In genomic region chr13:69220425-69220824, GRCm38 (mm10) we compare ENCODE assay signal across 20 mouse cellular contexts.
A peak's percentile ranks its signal among the peaks of the same experiment; 100 is the strongest.
DNase-seq lines count a peak whose midpoint lies in the region; ATAC-seq and TF ChIP-seq lines count a peak whose summit lies in the region.
"Had no signal": no experiment of that assay in that cellular context is flagged by ENCODE, and none has a peak within 500 bp of the region (broad histone marks: within the 10 kb centered on the region; RNA-seq: fewer than 3 reads in every experiment).

No protein-coding gene starts in this region.

- peak; percentile 68 for DNase-seq in kidney, postnatal 0 days (ENCODE audit: low spot score)
- DNase-seq in kidney, postnatal 25 days: no peak
- DNase-seq in ES-CJ7 (ENCODE audit: low read depth, low spot score): peak; percentile 28
- DNase-seq in adipocyte (ENCODE audit: low spot score): peak; percentile 3
- DNase-seq in limb, embryonic 10.5 days (ENCODE audit: low spot score): peak; percentile 34
- DNase-seq in thymus, postnatal 25 days: no peak
- no peak for DNase-seq in gastrocnemius, postnatal 36 days
- no peak for DNase-seq in layer of hippocampus, adult 18-20 months (ENCODE audit: low spot score in 2 of 2)
- DNase-seq: adrenal gland, adult 8-10 months; cerebellum, adult 9-10 months; gastrocnemius, postnatal 10 days; kidney, adult 18-20 months had no signal

- no peaks in the 10 kb centered on the region for H3K9me3 ChIP-seq in kidney, postnatal 0 days (replicated peaks; ENCODE audit: low read length)
- no peaks in the 10 kb centered on the region for H3K9me3 ChIP-seq in limb, embryonic 10.5 days (replicated peaks)
- H3K9me3 ChIP-seq: embryonic facial prominence, embryonic 15.5 days; forebrain, embryonic 15.5 days; heart, embryonic 13.5 days; hindbrain, embryonic 13.5 days; limb, embryonic 12.5 days; neural tube, embryonic 12.5 days; stomach, embryonic 15.5 days had no signal

- H3K36me3 ChIP-seq in kidney, postnatal 0 days (ENCODE audit: insufficient read depth, low read length): no peaks in the 10 kb centered on the region
- no peaks in the 10 kb centered on the region for H3K36me3 ChIP-seq in limb, embryonic 10.5 days
- H3K36me3 ChIP-seq: embryonic facial prominence, embryonic 15.5 days; forebrain, embryonic 15.5 days; heart, embryonic 13.5 days; hindbrain, embryonic 13.5 days; limb, embryonic 12.5 days; neural tube, embryonic 12.5 days; stomach, embryonic 15.5 days had no signal

- intact Hi-C loops in gastrocnemius, postnatal 36 days (cut with DNase I): no loop called here

- H3K4me3 ChIP-seq in kidney, postnatal 0 days (replicated peaks; ENCODE audit: low read depth, low read length): no peak overlapping the region
- no peak overlapping the region for H3K4me3 ChIP-seq in limb, embryonic 10.5 days
- H3K4me3 ChIP-seq: embryonic facial prominence, embryonic 15.5 days; forebrain, embryonic 15.5 days; heart, embryonic 13.5 days; hindbrain, embryonic 13.5 days; limb, embryonic 12.5 days; neural tube, embryonic 12.5 days; stomach, embryonic 15.5 days had no signal

- H3K9ac ChIP-seq in kidney, postnatal 0 days (ENCODE audit: low read depth, low read length): no peak overlapping the region
- H3K9ac ChIP-seq: embryonic facial prominence, embryonic 15.5 days; forebrain, embryonic 15.5 days; heart, embryonic 13.5 days; hindbrain, embryonic 13.5 days; limb, embryonic 12.5 days; neural tube, embryonic 12.5 days; stomach, embryonic 15.5 days had no signal

- no peaks in the 10 kb centered on the region for H3K27me3 ChIP-seq in kidney, postnatal 0 days (ENCODE audit: insufficient read depth, low read length)
- H3K27me3 ChIP-seq in limb, embryonic 10.5 days (ENCODE audit: low read depth, poor library complexity, severe bottlenecking): no peaks in the 10 kb centered on the region
- H3K27me3 ChIP-seq: embryonic facial prominence, embryonic 15.5 days; forebrain, embryonic 15.5 days; heart, embryonic 13.5 days; hindbrain, embryonic 13.5 days; limb, embryonic 12.5 days; neural tube, embryonic 12.5 days; Patski; stomach, embryonic 15.5 days had no signal

- H3K4me2 ChIP-seq in kidney, postnatal 0 days (ENCODE audit: low read length): no peak overlapping the region
- H3K4me2 ChIP-seq: embryonic facial prominence, embryonic 15.5 days; forebrain, embryonic 15.5 days; heart, embryonic 13.5 days; hindbrain, embryonic 13.5 days; limb, embryonic 12.5 days; neural tube, embryonic 12.5 days; stomach, embryonic 15.5 days had no signal

- TF ChIP-seq CTCF in kidney, postnatal 0 days (IDR thresholded peaks at IDR 0.05; ENCODE audit: low read depth): no peak

- H3K4me1 ChIP-seq in kidney, postnatal 0 days (replicated peaks; ENCODE audit: insufficient read depth, low read length): no peaks in the 10 kb centered on the region
- H3K4me1 ChIP-seq in limb, embryonic 10.5 days: no peaks in the 10 kb centered on the region
- H3K4me1 ChIP-seq: embryonic facial prominence, embryonic 15.5 days; forebrain, embryonic 15.5 days; heart, embryonic 13.5 days; hindbrain, embryonic 13.5 days; limb, embryonic 12.5 days; neural tube, embryonic 12.5 days; stomach, embryonic 15.5 days had no signal

- no peak overlapping the region for H3K27ac ChIP-seq in kidney, postnatal 0 days
- H3K27ac ChIP-seq in limb, embryonic 10.5 days: no peak overlapping the region
- H3K27ac ChIP-seq: embryonic facial prominence, embryonic 15.5 days; forebrain, embryonic 15.5 days; heart, embryonic 13.5 days; hindbrain, embryonic 13.5 days; limb, embryonic 12.5 days; neural tube, embryonic 12.5 days; stomach, embryonic 15.5 days had no signal

- ATAC-seq in kidney, postnatal 0 days (replicated peaks; ENCODE audit: low FRiP score, low read depth): no peak
- ATAC-seq: forebrain, embryonic 15.5 days; Patski had no signal

- 68% methylated on average over 1 of the region's 1 CpGs for WGBS in kidney, postnatal 0 days
- WGBS in limb, embryonic 10.5 days: 63% methylated on average over 1 of the region's 1 CpGs

Comparison
In these comparisons a context has a peak if more than half of its experiments do, and no peak if none do; other contexts are left out.
1. DNase-seq: peak in kidney, postnatal 0 days (single experiment), ES-CJ7 (single experiment), adipocyte (single experiment) and limb, embryonic 10.5 days (single experiment); none in kidney, postnatal 25 days (0 of 2), thymus, postnatal 25 days (single experiment), gastrocnemius, postnatal 36 days (0 of 2) and layer of hippocampus, adult 18-20 months (0 of 2).